Mouse (Mus musculus) brain, embryonic 18.5 days (tissue): ENCODE results near the gene Nfia.

Experiments used
- DNase-seq: peaks from one replicate; pipeline ENCODE4 v3.0.0-alpha.2; 2012; ENCODE audit warnings: low read depth, low spot score

The Nfia gene

GRCm38 (mm10) chr4:97910777-97911580 is 138.4 kb downstream of the Nfia start:
- DNase-seq = no peak

DNA sequence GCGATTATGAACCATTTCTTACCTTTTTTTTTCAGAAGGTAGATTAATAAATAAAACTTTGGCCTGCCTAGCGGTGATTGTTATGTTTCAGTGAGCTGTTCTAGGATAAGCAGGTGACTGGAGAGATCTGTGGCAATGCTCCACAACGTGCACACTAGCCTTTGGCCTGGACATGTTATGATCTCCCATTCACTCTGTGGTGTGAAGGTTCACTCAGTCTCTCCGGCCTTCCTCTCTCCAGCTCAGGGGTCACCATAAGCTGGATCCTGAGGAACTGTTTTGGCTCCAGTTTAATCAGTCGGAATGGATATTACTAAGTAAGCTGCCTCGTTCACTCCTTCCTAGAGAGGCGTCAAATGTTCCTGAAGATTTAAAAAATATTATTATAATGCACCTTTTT is 139.2 kb downstream of the Nfia start:
- no peak for DNase-seq

DNA sequence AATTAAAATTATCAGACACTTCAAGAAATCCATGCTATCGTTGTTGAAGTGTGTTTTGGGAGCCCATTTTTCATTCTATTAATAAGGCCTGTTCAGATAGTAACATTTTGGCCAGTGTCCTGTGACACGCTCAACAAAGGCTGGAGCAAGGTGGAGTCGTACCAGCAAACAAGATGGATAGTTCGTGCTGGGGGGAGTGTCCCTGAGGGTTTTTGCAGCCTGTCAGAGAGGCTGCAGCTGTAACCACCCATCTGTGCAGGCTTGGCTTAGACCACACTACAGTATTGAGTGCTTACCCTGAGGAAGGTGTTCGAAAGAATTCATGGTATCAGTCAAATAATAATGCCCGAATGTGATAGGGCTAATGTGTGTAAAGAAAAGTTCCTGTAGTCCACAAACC is 139.6 kb downstream of the Nfia start:
- no peak for DNase-seq

DNA sequence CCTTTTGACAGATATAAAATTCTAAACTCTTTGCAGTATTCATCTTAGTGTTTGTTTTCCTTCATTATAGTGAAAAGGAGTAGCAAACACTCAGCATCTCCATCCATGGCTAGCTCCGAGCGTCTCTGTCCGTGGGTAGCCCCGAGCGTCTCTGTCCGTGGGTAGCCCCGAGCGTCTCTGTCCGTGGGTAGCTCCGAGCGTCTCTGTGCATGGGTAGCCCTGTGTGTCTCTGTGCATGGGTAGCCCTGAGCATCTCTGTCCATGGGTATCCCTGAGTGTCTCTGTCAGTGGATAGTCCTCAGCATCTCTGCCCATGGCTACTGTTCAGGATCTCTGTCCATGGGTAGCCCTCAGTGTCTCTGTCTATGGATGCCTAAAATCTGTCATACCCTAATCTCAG is 140.0 kb downstream of the Nfia start:
- no peak for DNase-seq

DNA sequence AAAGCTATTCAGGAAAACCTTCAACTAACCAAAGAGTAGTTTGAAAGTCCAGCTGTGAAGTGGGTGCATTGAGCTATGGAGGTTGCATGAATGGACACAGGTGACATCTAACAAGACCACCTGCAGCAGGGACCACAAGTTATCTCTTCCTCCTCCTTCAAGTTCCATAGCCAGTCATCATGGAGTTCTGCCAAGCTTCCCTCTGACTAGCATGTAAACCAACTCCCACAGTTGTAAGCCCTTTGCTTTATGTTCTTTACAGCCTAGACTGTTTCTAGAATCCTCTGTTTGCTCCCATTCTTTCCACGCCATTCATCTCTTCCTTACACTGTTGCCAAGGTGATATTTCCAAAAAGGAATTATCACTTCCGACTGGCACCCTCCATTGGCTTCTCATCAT is 141.8 kb downstream of the Nfia start:
- no peak for DNase-seq

DNA sequence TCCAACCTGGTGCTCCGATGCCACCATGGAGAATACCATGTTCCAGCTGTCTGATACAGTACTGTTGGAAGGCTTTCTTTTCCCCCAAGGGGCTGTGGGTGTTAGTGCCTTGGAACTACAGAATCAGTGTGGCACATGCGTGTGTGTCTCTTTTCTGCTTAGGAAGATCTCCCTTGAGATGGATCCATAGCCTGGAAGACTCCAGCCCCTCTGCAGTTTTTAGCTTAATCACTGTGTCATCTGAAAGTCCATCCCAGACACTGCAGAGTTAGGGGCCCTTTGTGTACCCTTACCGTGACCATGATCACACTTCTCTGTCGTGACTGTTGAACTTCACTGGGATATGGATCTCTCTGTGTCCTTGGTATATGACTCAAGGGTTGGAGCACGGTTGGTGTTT is 142.2 kb downstream of the Nfia start:
- no peak for DNase-seq

GRCm38 (mm10) chr4:97917568-97917967 is 145.0 kb downstream of the Nfia start:
- no peak for DNase-seq

DNA sequence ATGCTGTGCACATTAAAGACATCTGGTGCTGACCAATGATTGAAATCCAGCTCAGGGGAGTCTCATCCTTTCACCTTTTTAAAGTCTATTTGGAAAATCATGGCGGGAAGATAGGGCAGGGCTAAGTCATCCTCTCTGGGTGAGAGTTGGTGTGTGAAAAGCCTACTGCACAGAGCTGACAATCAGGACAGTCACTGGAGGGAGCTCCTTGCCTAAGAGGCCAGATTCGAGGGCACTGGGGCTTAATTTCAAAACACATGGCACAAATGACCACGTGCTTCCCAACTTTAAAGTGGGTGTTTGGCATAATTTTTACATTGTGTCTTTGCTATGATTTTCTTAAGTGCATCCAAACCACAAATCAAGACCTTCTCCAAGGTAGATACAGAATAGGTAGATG is 146.1 kb downstream of the Nfia start:
- DNase-seq = no peak

GRCm38 (mm10) chr4:97919773-97920172 is 147.2 kb downstream of the Nfia start:
- no peak for DNase-seq

DNA sequence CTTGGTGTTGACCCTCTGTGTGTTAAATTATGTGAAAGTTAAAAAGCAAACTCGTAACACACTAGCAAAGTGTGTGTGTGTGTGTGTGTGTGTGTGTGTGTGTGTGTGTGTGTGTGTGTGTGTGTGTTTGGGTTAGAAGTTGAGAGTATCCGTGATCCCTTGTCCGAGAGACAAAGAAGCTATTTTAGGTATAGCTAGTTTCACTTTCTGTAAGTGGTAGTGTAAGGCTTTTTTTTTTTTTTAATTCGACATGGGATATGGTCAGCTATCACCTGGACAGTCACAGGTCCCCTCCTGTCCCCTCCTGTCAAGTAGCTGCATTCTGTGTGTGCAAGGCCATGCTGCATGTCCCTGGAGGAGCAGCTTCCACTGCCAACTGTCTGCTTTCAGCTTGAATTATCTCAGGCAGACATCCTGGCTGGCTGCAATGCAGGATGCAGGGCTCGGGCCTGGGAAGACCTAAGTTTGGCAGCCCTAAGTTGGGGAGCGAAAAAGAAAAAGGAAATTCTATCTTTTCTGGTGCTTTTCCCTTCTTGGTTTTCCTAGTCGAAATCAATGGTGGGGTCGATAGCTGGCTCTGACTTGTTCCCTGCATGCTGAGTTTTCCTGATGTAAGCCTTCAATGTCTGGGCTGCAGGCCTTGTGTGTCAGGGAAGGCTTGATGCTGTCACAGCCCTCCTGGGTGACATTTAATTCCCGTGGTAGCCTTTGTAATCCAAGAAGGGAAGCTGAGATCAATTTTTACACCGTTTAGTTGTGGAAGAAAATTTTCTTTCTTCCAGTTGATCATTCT is 147.9 kb downstream of the Nfia start:
- no peak for DNase-seq

- DNase-seq = no peak
Measured at GRCm38 (mm10) chr4:97921682-97922081, 149.1 kb downstream of the Nfia start.

- no peak for DNase-seq
Measured at GRCm38 (mm10) chr4:97923248-97923647, 150.7 kb downstream of the Nfia start.

DNA sequence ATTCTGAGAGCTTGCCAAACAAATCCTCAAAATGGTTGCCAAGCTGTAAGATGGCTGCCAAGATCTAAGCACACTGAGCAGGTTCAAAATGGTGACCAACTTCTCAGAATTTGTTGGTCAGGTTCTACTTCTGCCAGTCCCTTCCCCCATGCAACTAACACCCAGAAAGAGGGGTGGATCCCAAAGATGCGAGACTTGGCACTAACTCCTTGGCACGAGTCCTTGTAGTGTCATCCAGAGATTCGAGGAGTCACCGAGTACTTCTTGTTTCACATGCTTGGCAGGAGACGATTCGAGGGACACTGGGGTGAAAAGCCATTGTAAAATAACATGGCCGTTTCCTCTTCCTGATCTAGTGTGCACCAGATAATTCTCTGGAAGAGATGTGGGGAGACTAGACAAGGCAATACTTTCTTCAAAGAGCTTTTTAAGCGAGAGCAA is 151.4 kb downstream of the Nfia start:
- no peak for DNase-seq

- DNase-seq = no peak
Measured at GRCm38 (mm10) chr4:97924414-97924813, 151.9 kb downstream of the Nfia start.

DNA sequence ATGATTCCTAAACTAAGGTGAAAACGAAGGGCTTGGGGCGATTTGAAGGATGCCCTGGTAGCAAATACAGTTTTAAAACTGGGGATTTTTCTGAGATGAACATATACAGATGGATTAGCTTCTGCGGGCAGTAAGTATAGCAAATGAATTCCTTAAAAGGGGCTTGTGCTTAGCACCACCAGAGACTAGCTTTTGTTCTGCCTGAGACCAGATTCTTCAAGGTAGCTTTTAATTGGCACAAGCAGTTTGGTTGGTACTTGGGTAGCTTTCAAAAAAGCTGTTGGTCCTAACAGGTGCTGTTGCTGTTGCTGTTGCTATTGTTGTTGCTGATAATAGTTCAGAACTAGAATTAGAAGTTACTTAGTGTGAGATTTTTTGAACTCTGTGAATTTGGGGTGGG is 152.3 kb downstream of the Nfia start:
- no peak for DNase-seq

DNA sequence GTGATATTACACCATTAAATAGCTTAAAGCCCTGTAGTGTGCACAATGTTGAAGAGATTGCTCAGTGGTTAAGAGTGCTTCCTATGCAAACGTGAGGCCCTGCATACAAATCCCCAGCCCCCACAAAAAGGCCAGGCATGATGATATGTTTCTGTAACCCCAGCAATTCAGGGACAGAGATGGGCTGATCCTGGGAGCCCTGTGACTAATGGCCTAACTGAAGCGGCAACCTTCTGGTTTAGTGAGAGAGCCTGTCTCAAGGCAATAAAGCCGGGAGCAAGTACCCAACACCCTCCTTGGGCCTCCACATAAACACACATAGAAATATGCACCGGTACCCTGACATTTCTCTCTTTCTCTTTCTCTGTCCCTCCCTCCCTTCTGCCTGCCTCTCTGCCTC is 153.1 kb downstream of the Nfia start:
- DNase-seq = no peak

GRCm38 (mm10) chr4:97926607-97927308 is 154.2 kb downstream of the Nfia start:
- no peak for DNase-seq

DNA sequence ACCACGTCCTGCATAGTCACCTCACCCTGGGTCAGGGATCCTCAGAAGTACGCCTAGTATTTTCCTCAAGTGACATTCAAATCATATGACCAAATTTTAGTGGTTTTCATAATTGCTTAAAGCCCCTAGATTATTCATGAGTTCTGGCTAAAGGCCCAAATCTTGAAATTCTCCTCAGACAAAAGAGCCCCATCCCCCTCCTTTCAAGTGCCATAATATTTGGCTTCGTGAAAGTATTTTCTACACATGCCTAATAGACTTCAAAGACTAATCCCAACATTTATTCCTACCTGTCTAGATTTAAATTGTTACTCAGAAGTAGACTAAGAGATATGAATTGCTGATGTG is 154.7 kb downstream of the Nfia start:
- DNase-seq = no peak

DNA sequence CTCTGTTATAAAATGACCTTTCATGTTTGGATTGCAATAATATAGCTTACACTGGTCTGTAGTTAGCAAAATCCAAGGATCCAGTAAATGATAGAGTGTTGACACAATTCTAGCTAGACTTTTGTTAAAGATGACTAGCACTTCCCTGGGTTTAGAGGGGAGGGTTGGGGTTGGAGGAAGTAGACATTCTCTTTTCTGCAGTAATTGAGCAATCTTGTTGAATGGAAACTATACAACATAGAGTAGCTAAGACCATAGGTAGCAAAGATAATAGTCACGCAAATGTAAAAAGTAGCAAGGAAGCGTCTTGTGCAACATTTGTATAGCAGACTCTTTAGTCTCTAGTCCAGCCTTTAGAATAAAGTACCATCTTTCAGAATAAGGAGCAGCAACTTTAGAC is 163.8 kb downstream of the Nfia start:
- DNase-seq = no peak

DNA sequence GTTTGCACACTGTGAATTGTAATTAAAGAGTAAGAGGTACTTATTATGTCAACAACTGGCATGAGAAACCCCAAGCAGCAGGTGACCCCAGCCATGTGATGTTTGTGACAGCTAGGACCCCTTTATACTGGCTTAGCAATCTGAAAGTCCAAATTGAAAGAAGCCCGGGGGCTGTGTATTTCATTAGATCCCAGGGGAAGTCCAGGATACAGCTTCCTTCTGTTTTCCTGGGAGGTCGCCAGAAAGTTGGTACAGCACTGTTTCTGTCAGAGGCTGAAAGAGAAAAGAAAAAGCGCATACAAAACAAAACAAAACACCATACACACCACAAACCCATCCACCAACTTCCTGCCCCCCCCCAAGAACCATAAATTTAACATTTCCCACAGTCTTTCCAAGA is 164.4 kb downstream of the Nfia start:
- no peak for DNase-seq

DNA sequence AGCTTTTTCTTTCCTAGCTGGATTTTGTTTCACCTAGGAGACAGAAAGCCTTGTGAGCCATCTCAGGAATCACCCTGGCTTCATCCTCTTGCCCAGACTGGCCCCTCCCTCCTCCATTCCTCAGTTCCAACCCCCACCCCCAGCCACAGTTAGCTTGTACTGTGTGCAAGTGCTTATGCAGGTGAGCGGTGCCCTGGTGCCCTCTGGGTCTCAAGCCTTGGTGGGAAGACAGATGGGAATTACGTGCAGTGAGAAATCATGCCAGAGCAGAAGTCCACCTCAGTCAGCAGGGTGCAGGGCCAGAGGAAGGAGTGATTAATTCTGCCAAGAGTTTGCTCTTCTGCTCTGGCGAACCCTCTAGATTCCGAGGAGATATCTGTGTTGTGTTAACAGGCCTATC is 167.0 kb downstream of the Nfia start:
- no peak for DNase-seq

DNA sequence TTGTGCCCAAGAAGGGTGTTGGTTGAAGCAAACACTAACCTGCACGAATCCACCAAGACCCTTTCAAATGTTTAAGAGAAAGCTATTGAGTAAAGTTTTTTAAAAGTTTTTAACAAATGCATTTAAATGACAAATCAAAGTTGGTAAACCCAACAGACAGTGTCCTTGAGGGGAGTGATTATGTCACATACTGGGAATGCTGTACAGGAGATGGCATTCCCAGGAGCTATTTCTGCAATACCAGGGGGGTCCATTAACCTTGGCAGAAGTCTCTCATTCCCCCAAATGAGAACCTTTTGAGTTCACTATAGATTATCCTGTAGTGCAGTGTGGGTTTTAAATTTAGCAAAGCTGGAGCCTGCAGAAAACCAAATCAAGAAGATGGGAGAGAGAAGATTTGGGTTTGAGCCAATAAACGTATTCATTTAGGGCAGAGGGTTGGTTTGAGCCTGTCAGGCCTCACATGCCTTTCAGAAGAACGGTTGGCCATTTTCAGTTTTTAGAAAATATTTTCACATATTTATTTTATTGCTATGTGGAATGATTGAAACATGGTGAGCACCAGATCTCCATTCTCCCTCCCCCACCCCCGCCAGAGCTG is 167.5 kb downstream of the Nfia start:
- DNase-seq = no peak
